In genomic region chr7:99896905-99897304, GRCm38 (mm10) we compare ENCODE assay signal across 22 mouse cellular contexts. TPM values are rescaled to one million over a fixed set of nuclear protein-coding genes. Genes with fewer than 3 reads are reported as not detected.
A peak's percentile ranks its signal among the peaks of the same experiment; 100 is the strongest.
DNase-seq lines count a peak whose midpoint lies in the region; ATAC-seq and TF ChIP-seq lines count a peak whose summit lies in the region.
"Had no signal": no experiment of that assay in that cellular context is flagged by ENCODE, and none has a peak within 500 bp of the region (broad histone marks: within the 10 kb centered on the region; RNA-seq: fewer than 3 reads in every experiment).

No protein-coding gene starts in this region.

- no peaks in the 10 kb centered on the region for H3K27me3 ChIP-seq in midbrain, postnatal 0 days (ENCODE audit: insufficient read depth, low read length)
- H3K27me3 ChIP-seq in midbrain, embryonic 14.5 days (ENCODE audit: control insufficient read depth, insufficient read depth, low read length), result no peaks in the 10 kb centered on the region
- H3K27me3 ChIP-seq: CH12.LX had no signal

- TF ChIP-seq CTCF in midbrain, postnatal 0 days (IDR thresholded peaks at IDR 0.05), result no peak

- peaks cover 8% of the 10 kb centered on the region; the same call in 1 of the 2 replicates for H3K4me1 ChIP-seq in midbrain, postnatal 0 days (ENCODE audit: insufficient read depth, low read length)
- H3K4me1 ChIP-seq in midbrain, embryonic 14.5 days (ENCODE audit: control insufficient read depth, insufficient read depth, low read length), result peaks cover 14% of the 10 kb centered on the region

- DNase-seq in midbrain, postnatal 0 days (ENCODE audit: low spot score), result no peak
- DNase-seq in midbrain, embryonic 14.5 days, result no peak
- DNase-seq in thymus, postnatal 4 days, result peak; percentile 7
- no peak for DNase-seq in thymus, postnatal 14 days
- peak; percentile 62 for DNase-seq in fat pad, adult 2 months (ENCODE audit: extremely low read depth, low read depth, low spot score)
- peak; percentile 54 for DNase-seq in gonadal fat pad, adult 2 months (ENCODE audit: low read depth)
- no peak for DNase-seq in spleen, adult 12 weeks (ENCODE audit: low spot score)
- no peak for DNase-seq in cerebellum, adult 9-10 months
- DNase-seq: adrenal gland, adult 2 months; adrenal gland, adult 8-10 months; adrenal gland, postnatal 10 days; adrenal gland, postnatal 14 days; adrenal gland, postnatal 25 days; adrenal gland, postnatal 36 days; B cell, adult 2 months; cerebellum, adult 11 months; cerebellum, adult 11-12 months had no signal

- H3K27ac ChIP-seq in midbrain, postnatal 0 days (ENCODE audit: low read depth, low read length), result no peak overlapping the region
- H3K27ac ChIP-seq in midbrain, embryonic 14.5 days (replicated peaks; ENCODE audit: low read depth, low read length), result no peak overlapping the region

- H3K9me3 ChIP-seq in midbrain, postnatal 0 days (ENCODE audit: low read length), result no peaks in the 10 kb centered on the region
- H3K9me3 ChIP-seq in midbrain, embryonic 14.5 days (ENCODE audit: control insufficient read depth, low read length), result no peaks in the 10 kb centered on the region
- H3K9me3 ChIP-seq: G1E had no signal

- H3K4me3 ChIP-seq in midbrain, postnatal 0 days (ENCODE audit: low read depth, low read length), result no peak overlapping the region
- no peak overlapping the region for H3K4me3 ChIP-seq in midbrain, embryonic 14.5 days (replicated peaks; ENCODE audit: low read depth, low read length)

- WGBS in midbrain, postnatal 0 days, result 79% methylated on average over 4 of the region's 4 CpGs
- 90% methylated on average over 4 of the region's 4 CpGs for WGBS in midbrain, embryonic 14.5 days

- no peak overlapping the region for H3K9ac ChIP-seq in midbrain, postnatal 0 days (replicated peaks; ENCODE audit: low read length, poor library complexity, severe bottlenecking)
- H3K9ac ChIP-seq in midbrain, embryonic 14.5 days (replicated peaks; ENCODE audit: low read length), result no peak overlapping the region

- 0 out of 2 replicates have a peak, but pooled peaks have one; percentile 14 for ATAC-seq in midbrain, postnatal 0 days (ENCODE audit: low FRiP score)
- ATAC-seq in midbrain, embryonic 14.5 days (ENCODE audit: low FRiP score, low TSS enrichment), result no peak
- ATAC-seq: activated CD4-positive, CD25-positive, alpha-beta regulatory T cell, adult 4 months; CD4-positive, CD25-positive, alpha-beta regulatory T cell, adult 4 months; Patski had no signal

- H3K36me3 ChIP-seq in midbrain, postnatal 0 days (ENCODE audit: insufficient read depth, low read length), result no peaks in the 10 kb centered on the region
- no peaks in the 10 kb centered on the region for H3K36me3 ChIP-seq in midbrain, embryonic 14.5 days (ENCODE audit: control insufficient read depth, insufficient read depth, low read length)
- H3K36me3 ChIP-seq: G1E had no signal

- H3K4me2 ChIP-seq in midbrain, postnatal 0 days (ENCODE audit: low read depth, low read length, poor library complexity, severe bottlenecking), result no peak overlapping the region
- H3K4me2 ChIP-seq in midbrain, embryonic 14.5 days (ENCODE audit: low read length), result no peak overlapping the region

RNA-seq across cellular contexts. Expression of gene Spcs2, which starts 33.6 kb away (rescaled TPM):
- 119 and 136 TPM in 2 replicates for total RNA-seq in midbrain, postnatal 0 days (2014; rRNA removed)
- polyA plus RNA-seq in midbrain, postnatal 0 days (2015; fragmentation: Nextera tagmentation; extraction: Ambion mirVana), result 251 and 264 TPM in 2 replicates
- polyA plus RNA-seq in midbrain, embryonic 14.5 days (2014; fragmentation: Nextera tagmentation; extraction: Ambion mirVana), result 285 and 286 TPM in 2 replicates
- 48.4 and 73.4 TPM in 2 replicates for polyA plus RNA-seq in gonadal fat pad, adult 2 months (2012; rRNA removed)

RNA-seq across cellular contexts. Expression of gene Xrra1, which starts 38.0 kb away (rescaled TPM):
- 1.6 and 2.4 TPM in 2 replicates for total RNA-seq in midbrain, postnatal 0 days (2014; rRNA removed)
- 1.9 and 2.1 TPM in 2 replicates for polyA plus RNA-seq in midbrain, postnatal 0 days (2015; fragmentation: Nextera tagmentation; extraction: Ambion mirVana)
- polyA plus RNA-seq in midbrain, embryonic 14.5 days (2014; fragmentation: Nextera tagmentation; extraction: Ambion mirVana), result 1.0 and 1.2 TPM in 2 replicates
- polyA plus RNA-seq in gonadal fat pad, adult 2 months (2012; rRNA removed), result 2.8 and 3.4 TPM in 2 replicates

Comparison
In these comparisons a context has a peak if more than half of its experiments do, and no peak if none do; other contexts are left out.
1. DNase-seq: peak in thymus, postnatal 4 days (single experiment), fat pad, adult 2 months (single experiment) and gonadal fat pad, adult 2 months (single experiment); none in midbrain, postnatal 0 days (single experiment), midbrain, embryonic 14.5 days (single experiment), thymus, postnatal 14 days (single experiment), spleen, adult 12 weeks (single experiment) and cerebellum, adult 9-10 months (single experiment).